Mouse (Mus musculus) macrophage (primary cell): Measurements from ENCODE around the gene Mettl27. TPM values are rescaled to one million over a fixed set of nuclear protein-coding genes. Genes with fewer than 3 reads are reported as not detected.
"Not testable (repeated sequence)": the region's sequence is repeated elsewhere in the genome, so short reads cannot be mapped to it uniquely, and the experiment has no call there.

Experiments
- H3K27ac ChIP-seq: fragments of 350-480 bp; formaldehyde crosslinking; 2 replicates; pipeline ENCODE4 v1.9.0; 2021
- H3K36me3 ChIP-seq: fragments of 350-480 bp; formaldehyde crosslinking; 2 replicates; pipeline ENCODE4 v1.9.0; 2021; ENCODE audit errors: inconsistent target
- H3K4me3 ChIP-seq: fragments of 350-480 bp; formaldehyde crosslinking; 2 replicates; pipeline ENCODE4 v1.9.0; 2021; ENCODE audit errors: inconsistent target
- H3K79me2 ChIP-seq: fragments of 350-480 bp; formaldehyde crosslinking; 2 replicates; pipeline ENCODE4 v1.9.0; 2021; ENCODE audit errors: inconsistent target
- WGBS: methylation state at CpG from one replicate; pipeline ENCODE4 v1.1.7; 2026; ENCODE audit warnings: inconsistent platforms; ENCODE audit not compliant: missing documents; 5-methylcytosine and 5-hydroxymethylcytosine counted together
- polyA plus RNA-seq: library from polyadenylated mRNA; stranded (reverse); fragments of 250-400 nt; gene quantifications from 3 replicates; pipeline ENCODE4 v1.2.4, GENCODE M21; 2018; ENCODE audit warnings: inconsistent platforms

Gene Mettl27
- polyA plus RNA-seq, 1 experiment from 2014 or later: 2.0 TPM

- Histone ChIP-seq H3K4me3 (no peak overlapping the region), H3K36me3 (no peaks in the 10 kb centered on the region), H3K79me2 (no peaks in the 10 kb centered on the region), H3K27ac (no peak overlapping the region)
- WGBS: 9% methylated on average over 19 of the region's 19 CpGs
Observed at GRCm38 (mm10) chr5:134951053-134951884, 19.1 kb downstream of the Mettl27 start.

GRCm38 (mm10) chr5:134955491-134955890 lies 23.3 kb downstream of the Mettl27 start:
- WGBS: 85% methylated on average over 5 of the region's 5 CpGs
- Histone ChIP-seq H3K27ac (no peak overlapping the region), H3K4me3 (no peak overlapping the region), H3K79me2 (no peaks in the 10 kb centered on the region), H3K36me3 (no peaks in the 10 kb centered on the region)

- 40% methylated on average over 7 of the region's 7 CpGs for WGBS
- Histone ChIP-seq H3K27ac (peak overlapping the region; percentile 32), H3K4me3 (no peak overlapping the region), H3K36me3 (no peaks in the 10 kb centered on the region), H3K79me2 (no peaks in the 10 kb centered on the region)
Observed at GRCm38 (mm10) chr5:134959114-134959513, 26.9 kb downstream of the Mettl27 start.

GRCm38 (mm10) chr5:134960430-134960829 lies 28.3 kb downstream of the Mettl27 start:
- Histone ChIP-seq H3K4me3 (no peak overlapping the region), H3K79me2 (no peaks in the 10 kb centered on the region), H3K36me3 (no peaks in the 10 kb centered on the region), H3K27ac (no peak overlapping the region)
- 72% methylated on average over 2 of the region's 2 CpGs for WGBS

GRCm38 (mm10) chr5:134961519-134961918 lies 29.4 kb downstream of the Mettl27 start:
- WGBS: 94% methylated on average over 2 of the region's 2 CpGs
- H3K4me3 ChIP-seq: no peak overlapping the region
- no peaks in the 10 kb centered on the region for H3K36me3 ChIP-seq
- no peak overlapping the region for H3K27ac ChIP-seq
- H3K79me2 ChIP-seq: no peaks in the 10 kb centered on the region

GRCm38 (mm10) chr5:134963546-134963945 lies 31.4 kb downstream of the Mettl27 start:
- H3K27ac ChIP-seq: no peak overlapping the region
- no peaks in the 10 kb centered on the region for H3K36me3 ChIP-seq
- no peaks in the 10 kb centered on the region for H3K79me2 ChIP-seq
- WGBS: 44% methylated on average over 5 of the region's 5 CpGs
- no peak overlapping the region for H3K4me3 ChIP-seq

- H3K27ac ChIP-seq, H3K79me2 ChIP-seq, H3K4me3 ChIP-seq, H3K36me3 ChIP-seq: not testable (repeated sequence)
Observed at GRCm38 (mm10) chr5:134964655-134965054, 32.5 kb downstream of the Mettl27 start.

GRCm38 (mm10) chr5:134965473-134965851 lies 33.3 kb downstream of the Mettl27 start:
- 10% methylated on average over 10 of the region's 10 CpGs for WGBS
- Histone ChIP-seq H3K4me3 (no peak overlapping the region), H3K79me2 (no peaks in the 10 kb centered on the region), H3K27ac (no peak overlapping the region), H3K36me3 (no peaks in the 10 kb centered on the region)

GRCm38 (mm10) chr5:134965852-134966821 lies 34.0 kb downstream of the Mettl27 start:
- Histone ChIP-seq H3K27ac (no peak overlapping the region), H3K4me3 (no peak overlapping the region), H3K36me3 (no peaks in the 10 kb centered on the region), H3K79me2 (no peaks in the 10 kb centered on the region)
- WGBS: 13% methylated on average over 32 of the region's 33 CpGs

GRCm38 (mm10) chr5:134967164-134967944 lies 35.2 kb downstream of the Mettl27 start:
- Histone ChIP-seq H3K36me3 (no peaks in the 10 kb centered on the region), H3K27ac (no peak overlapping the region), H3K4me3 (no peak overlapping the region), H3K79me2 (no peaks in the 10 kb centered on the region)
- 85% methylated on average over 20 of the region's 20 CpGs for WGBS

- H3K4me3 ChIP-seq: no peak overlapping the region
- 85% methylated on average over 8 of the region's 8 CpGs for WGBS
- no peaks in the 10 kb centered on the region for H3K79me2 ChIP-seq
- no peak overlapping the region for H3K27ac ChIP-seq
- H3K36me3 ChIP-seq: no peaks in the 10 kb centered on the region
Observed at GRCm38 (mm10) chr5:134970671-134971070, 38.5 kb downstream of the Mettl27 start.

GRCm38 (mm10) chr5:134973081-134973480 lies 40.9 kb downstream of the Mettl27 start:
- Histone ChIP-seq H3K79me2 (no peaks in the 10 kb centered on the region), H3K27ac (no peak overlapping the region), H3K36me3 (no peaks in the 10 kb centered on the region), H3K4me3 (no peak overlapping the region)

GRCm38 (mm10) chr5:134973526-134973925 lies 41.4 kb downstream of the Mettl27 start:
- WGBS: 96% methylated on average over 7 of the region's 7 CpGs
- Histone ChIP-seq H3K36me3 (no peaks in the 10 kb centered on the region), H3K4me3 (no peak overlapping the region), H3K79me2 (no peaks in the 10 kb centered on the region), H3K27ac (no peak overlapping the region)

GRCm38 (mm10) chr5:134974294-134974693 lies 42.1 kb downstream of the Mettl27 start:
- Histone ChIP-seq H3K27ac (no peak overlapping the region), H3K36me3 (no peaks in the 10 kb centered on the region), H3K79me2 (no peaks in the 10 kb centered on the region), H3K4me3 (no peak overlapping the region)
- WGBS: 17% methylated on average over 7 of the region's 7 CpGs
